Mouse (Mus musculus) telencephalon, adult 2 months (tissue): Measurements from ENCODE around the gene Tpsb2.

Experiments
- DNase-seq: peaks from one replicate; pipeline ENCODE4 v3.0.0-alpha.2; 2011; ENCODE audit warnings: low read depth, low spot score

Gene Tpsb2

GRCm38 (mm10) chr17:25406011-25406441, 39.9 kb downstream of the Tpsb2 start:
- DNase-seq: peak; percentile 58

- DNase-seq: no peak
Observed at GRCm38 (mm10) chr17:25407352-25407751, 41.2 kb downstream of the Tpsb2 start.

DNA sequence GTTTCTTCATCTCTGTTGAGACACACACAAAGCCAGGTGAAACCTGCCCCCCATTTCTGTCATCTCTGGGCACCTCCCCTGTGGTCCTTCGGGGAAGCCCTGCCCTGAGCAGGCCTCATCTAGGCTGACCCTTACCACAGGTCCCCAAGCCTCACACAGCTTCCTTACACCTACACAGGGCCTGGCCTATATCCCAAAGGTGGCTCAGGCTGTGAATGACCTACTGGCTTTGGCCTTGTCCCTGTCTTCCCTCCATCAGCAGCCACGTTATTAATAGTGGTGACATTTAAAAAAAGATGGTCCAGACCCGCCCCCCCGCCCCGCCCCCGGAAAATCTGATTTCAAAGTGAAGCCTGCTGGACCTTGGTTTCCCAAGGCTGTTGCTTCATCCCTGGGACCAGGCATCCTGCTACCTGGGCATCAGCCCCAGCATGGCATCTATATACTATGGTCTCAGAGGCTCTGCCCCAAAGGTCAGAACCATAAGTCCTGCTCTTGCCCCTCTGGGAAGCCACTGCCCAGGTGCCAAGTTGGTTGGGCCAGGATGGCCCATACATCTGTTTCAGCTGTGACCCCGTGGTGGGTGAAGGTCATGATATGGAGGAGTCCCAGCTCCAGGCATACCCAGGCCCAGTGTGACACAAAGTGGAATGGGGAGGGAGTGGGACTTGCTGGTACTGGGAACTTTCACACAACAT, 42.3 kb downstream of the Tpsb2 start:
- DNase-seq: no peak

- no peak for DNase-seq
Observed at GRCm38 (mm10) chr17:25409621-25410020, 43.5 kb downstream of the Tpsb2 start.

DNA sequence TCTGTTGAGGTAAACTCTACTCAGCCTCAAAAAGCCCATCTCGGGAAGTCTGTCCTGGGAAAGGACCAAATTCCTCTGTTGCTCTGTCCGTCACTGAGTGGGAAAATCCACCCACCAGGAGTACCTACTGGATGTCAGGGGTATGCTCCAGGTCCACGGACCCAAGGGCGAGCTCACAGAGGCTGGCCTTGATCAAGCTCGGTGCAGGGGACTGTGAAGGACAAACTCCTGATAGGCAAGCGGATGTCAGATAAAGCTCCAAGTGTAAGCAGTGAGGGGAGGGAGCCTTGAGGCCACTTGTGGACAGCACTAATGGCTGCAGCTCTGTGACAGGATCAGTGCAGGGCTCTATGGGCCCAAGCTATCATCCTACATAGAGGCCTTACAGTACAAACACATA, 44.1 kb downstream of the Tpsb2 start:
- no peak for DNase-seq

GRCm38 (mm10) chr17:25410786-25411185, 44.7 kb downstream of the Tpsb2 start:
- DNase-seq: no peak

GRCm38 (mm10) chr17:25411251-25411650, 45.1 kb downstream of the Tpsb2 start:
- peak; percentile 62 for DNase-seq

GRCm38 (mm10) chr17:25414209-25414608, 48.1 kb downstream of the Tpsb2 start:
- DNase-seq: no peak

GRCm38 (mm10) chr17:25414917-25415316, 48.8 kb downstream of the Tpsb2 start:
- DNase-seq: no peak

- DNase-seq: no peak
Observed at GRCm38 (mm10) chr17:25415421-25415913, 49.4 kb downstream of the Tpsb2 start.

DNA sequence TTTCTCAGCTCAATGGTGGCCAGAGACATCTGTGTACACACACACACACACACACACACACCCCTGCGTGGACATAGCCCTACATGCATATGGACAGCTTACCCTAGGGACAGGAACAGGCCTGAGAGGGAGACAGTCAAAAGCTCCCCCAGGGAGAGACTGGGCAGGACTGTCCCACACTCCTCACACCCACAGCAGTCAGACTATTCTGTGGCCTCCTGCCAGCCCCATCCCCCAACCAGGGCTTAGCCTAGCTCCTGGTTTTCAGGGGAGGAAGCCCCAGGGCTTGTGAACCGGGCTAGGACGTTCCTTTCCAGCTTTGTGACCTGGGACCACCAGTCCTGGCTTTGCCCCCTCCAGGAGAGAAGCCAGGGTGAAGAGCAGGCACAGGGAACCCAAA, 50.1 kb downstream of the Tpsb2 start:
- DNase-seq: no peak

DNA sequence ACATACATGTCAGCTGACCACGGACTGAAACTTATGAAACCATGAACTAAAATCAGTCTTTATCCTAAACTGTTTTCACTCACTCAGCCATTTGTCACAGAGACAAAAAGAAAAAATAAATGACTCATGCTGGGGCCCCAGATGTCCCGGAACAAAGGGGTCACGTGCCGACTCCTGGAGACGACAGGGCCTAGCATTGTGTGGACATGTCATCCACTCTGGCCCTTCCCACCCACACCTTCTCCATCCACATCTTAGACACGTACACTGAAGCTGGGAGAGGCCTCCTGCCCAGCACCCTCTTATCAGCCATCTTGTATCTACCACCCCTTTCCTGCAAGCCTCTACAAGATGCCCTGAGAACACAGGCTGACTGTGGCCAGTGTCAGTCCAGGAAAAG, 51.9 kb downstream of the Tpsb2 start:
- DNase-seq: no peak
